Comparison of ENCODE assay signal across 21 mouse cellular contexts in genomic region chr9:96938887-96939286, GRCm38 (mm10). TPM values are rescaled to one million over a fixed set of nuclear protein-coding genes. Genes with fewer than 3 reads are reported as not detected.
DNase-seq lines count a peak whose midpoint lies in the region; ATAC-seq lines count a peak whose summit lies in the region.
"Had no signal": no experiment of that assay in that cellular context is flagged by ENCODE, and none has a peak within 500 bp of the region (broad histone marks: within the 10 kb centered on the region; RNA-seq: fewer than 3 reads in every experiment).

No protein-coding gene starts in this region.

- no peak overlapping the region for H3K4me2 ChIP-seq in midbrain, embryonic 12.5 days (replicated peaks)
- H3K4me2 ChIP-seq in limb, embryonic 13.5 days (replicated peaks): no peak overlapping the region
- H3K4me2 ChIP-seq in neural tube, embryonic 15.5 days: no peak overlapping the region

- no peak overlapping the region for H3K4me3 ChIP-seq in midbrain, embryonic 12.5 days
- H3K4me3 ChIP-seq in midbrain, embryonic 10.5 days: no peak overlapping the region
- no peak overlapping the region for H3K4me3 ChIP-seq in hindbrain, embryonic 10.5 days
- H3K4me3 ChIP-seq in limb, embryonic 13.5 days: no peak overlapping the region
- H3K4me3 ChIP-seq in neural tube, embryonic 15.5 days (replicated peaks): no peak overlapping the region

- peaks cover 38% of the 10 kb centered on the region for H3K36me3 ChIP-seq in midbrain, embryonic 12.5 days
- H3K36me3 ChIP-seq in midbrain, embryonic 10.5 days: peaks cover 81% of the 10 kb centered on the region
- H3K36me3 ChIP-seq in hindbrain, embryonic 10.5 days: peaks cover 65% of the 10 kb centered on the region
- peaks cover 34% of the 10 kb centered on the region for H3K36me3 ChIP-seq in limb, embryonic 13.5 days
- peaks cover 15% of the 10 kb centered on the region; the same call in 1 of the 2 replicates for H3K36me3 ChIP-seq in neural tube, embryonic 15.5 days

- H3K27ac ChIP-seq in midbrain, embryonic 12.5 days (replicated peaks): peak overlapping the region; percentile 61
- H3K27ac ChIP-seq in midbrain, embryonic 10.5 days (replicated peaks): no peak overlapping the region
- H3K27ac ChIP-seq in hindbrain, embryonic 10.5 days: 0 out of 2 replicates have a peak overlapping the region, but pooled peaks have one; percentile 53
- 0 out of 2 replicates have a peak overlapping the region, but pooled peaks have one; percentile 6 for H3K27ac ChIP-seq in limb, embryonic 13.5 days
- H3K27ac ChIP-seq in neural tube, embryonic 15.5 days (replicated peaks): peak overlapping the region; percentile 60

- no peak for DNase-seq in midbrain, embryonic 10.5 days (ENCODE audit: low spot score)
- DNase-seq in hindbrain, embryonic 10.5 days (ENCODE audit: low spot score): no peak
- DNase-seq in cerebellum, adult 11 months: no peak
- DNase-seq in thymus, postnatal 25 days: no peak
- DNase-seq: adrenal gland, postnatal 14 days; cerebellum, adult 9-11 months; heart, adult 11 months; heart, postnatal 4 days; kidney, postnatal 14 days; liver; lung, adult 2 months; lung, postnatal 4 days; right cerebral cortex, adult 18-20 months; thymus, adult 2 months had no signal

- 69% methylated on average over 5 of the region's 5 CpGs for WGBS in midbrain, embryonic 12.5 days
- 88% methylated on average over 5 of the region's 5 CpGs for WGBS in midbrain, embryonic 10.5 days
- WGBS in hindbrain, embryonic 10.5 days: 83% methylated on average over 5 of the region's 5 CpGs
- 51% methylated on average over 5 of the region's 5 CpGs for WGBS in limb, embryonic 13.5 days
- WGBS in neural tube, embryonic 15.5 days: 37% methylated on average over 5 of the region's 5 CpGs

- ATAC-seq in midbrain, embryonic 12.5 days (ENCODE audit: low FRiP score, low read depth): no peak
- no peak for ATAC-seq in limb, embryonic 13.5 days (ENCODE audit: low FRiP score, low read depth)
- ATAC-seq in neural tube, embryonic 15.5 days (ENCODE audit: low FRiP score): peak; percentile 73
- ATAC-seq: activated CD4-positive, CD25-positive, alpha-beta regulatory T cell, adult 4 months; forebrain, embryonic 14.5 days; intestine, postnatal 0 days; Patski had no signal

- no peaks in the 10 kb centered on the region for H3K27me3 ChIP-seq in midbrain, embryonic 12.5 days
- H3K27me3 ChIP-seq in midbrain, embryonic 10.5 days (ENCODE audit: low read depth, poor library complexity, severe bottlenecking): no peaks in the 10 kb centered on the region; the same call in 1 of the 2 replicates
- H3K27me3 ChIP-seq in hindbrain, embryonic 10.5 days (ENCODE audit: insufficient read depth, poor library complexity, severe bottlenecking): no peaks in the 10 kb centered on the region
- H3K27me3 ChIP-seq in limb, embryonic 13.5 days: no peaks in the 10 kb centered on the region
- no peaks in the 10 kb centered on the region for H3K27me3 ChIP-seq in neural tube, embryonic 15.5 days (replicated peaks)
- H3K27me3 ChIP-seq: Patski had no signal

- H3K4me1 ChIP-seq in midbrain, embryonic 12.5 days: no peaks in the 10 kb centered on the region
- no peaks in the 10 kb centered on the region for H3K4me1 ChIP-seq in midbrain, embryonic 10.5 days
- H3K4me1 ChIP-seq in hindbrain, embryonic 10.5 days (replicated peaks): 0 out of 2 replicates have a peak, but pooled peaks cover 4% of the 10 kb centered on the region
- H3K4me1 ChIP-seq in limb, embryonic 13.5 days: peaks cover 17% of the 10 kb centered on the region
- peaks cover 20% of the 10 kb centered on the region for H3K4me1 ChIP-seq in neural tube, embryonic 15.5 days

- H3K9ac ChIP-seq in midbrain, embryonic 12.5 days (replicated peaks): no peak overlapping the region
- no peak overlapping the region for H3K9ac ChIP-seq in limb, embryonic 13.5 days
- H3K9ac ChIP-seq in neural tube, embryonic 15.5 days (replicated peaks): no peak overlapping the region

- no peaks in the 10 kb centered on the region for H3K9me3 ChIP-seq in midbrain, embryonic 12.5 days
- no peaks in the 10 kb centered on the region; the same call in 1 of the 2 replicates for H3K9me3 ChIP-seq in midbrain, embryonic 10.5 days (replicated peaks)
- H3K9me3 ChIP-seq in hindbrain, embryonic 10.5 days: peaks cover 17% of the 10 kb centered on the region; the same call in 1 of the 2 replicates
- peaks cover 10% of the 10 kb centered on the region for H3K9me3 ChIP-seq in limb, embryonic 13.5 days
- H3K9me3 ChIP-seq in neural tube, embryonic 15.5 days (replicated peaks): no peaks in the 10 kb centered on the region

RNA-seq across cellular contexts. Expression of gene Pxylp1, which starts 46.4 kb away (rescaled TPM):
- 57.0 and 61.9 TPM in 2 replicates for polyA plus RNA-seq in midbrain, embryonic 12.5 days (2016; fragmentation: Nextera tagmentation; extraction: Ambion mirVana)
- 49.1 and 56.6 TPM in 2 replicates for polyA plus RNA-seq in midbrain, embryonic 10.5 days (2016; fragmentation: Nextera tagmentation; extraction: Ambion mirVana)
- 28.5 and 33.1 TPM in 2 replicates for polyA plus RNA-seq in hindbrain, embryonic 10.5 days (2016; fragmentation: Nextera tagmentation; extraction: Ambion mirVana)
- polyA plus RNA-seq in limb, embryonic 13.5 days (2015; fragmentation: Nextera tagmentation; extraction: Ambion mirVana): 26.3 and 28.7 TPM in 2 replicates
- 24.8 and 25.6 TPM in 2 replicates for polyA plus RNA-seq in neural tube, embryonic 15.5 days (2015; fragmentation: Nextera tagmentation; extraction: Ambion mirVana)
